Mouse (Mus musculus): ENCODE results near the gene Zic1.

DNA sequence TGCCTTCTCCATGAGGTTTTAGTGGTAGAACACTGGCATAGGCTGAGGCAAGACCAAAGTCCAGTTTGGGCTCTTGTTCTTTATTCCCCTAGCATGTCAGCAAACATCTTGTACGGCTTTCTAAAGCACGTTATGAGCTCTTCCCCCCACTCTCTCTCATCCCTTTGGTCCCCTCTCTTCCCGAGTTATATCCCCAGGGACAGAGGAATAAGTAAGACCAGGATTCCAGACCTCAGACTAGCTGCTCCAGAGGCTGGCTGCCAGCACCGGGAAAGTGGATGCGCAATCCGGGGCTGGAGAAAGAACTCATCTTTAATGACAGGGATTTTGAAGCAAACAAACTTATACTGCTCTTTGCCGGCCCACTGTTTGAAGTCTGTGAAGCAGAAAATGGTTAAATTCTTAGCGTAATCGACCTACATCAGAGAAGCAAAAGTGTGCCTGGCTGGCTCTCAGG, 14.9 kb upstream of the Zic1 start:
- TF ChIP-seq CTCF (IDR thresholded peaks at IDR 0.05; ENCODE audit: insufficient read depth, low read length) (no peak), POLR2A (IDR thresholded peaks at IDR 0.05; ENCODE audit: borderline replicate concordance, extremely low read depth, low read depth, low read length) (no peak)
